Mouse (Mus musculus) kidney, postnatal 0 days (tissue): ENCODE measurements around the gene S1pr4. TPM values are rescaled to one million over a fixed set of nuclear protein-coding genes. Genes with fewer than 3 reads are reported as not detected.

Source experiments
- ATAC-seq: fragments of 200-750 bp; cut with Nextera tagmentation; replicated peaks from 2 replicates; pipeline ENCODE4 v1.8.0; 2017; ENCODE audit warnings: low read depth, moderate number of reproducible peaks, moderate TSS enrichment, moderate library complexity; ENCODE audit not compliant: low FRiP score
- DNase-seq: peaks from one replicate; pipeline ENCODE4 v3.0.0-alpha.2; 2016; ENCODE audit warnings: low spot score
- H3K27ac ChIP-seq: fragments of 300-500 bp; sonication (generic); 2 replicates; pipeline ENCODE4 v1.5.1; 2014; ENCODE audit warnings: mild to moderate bottlenecking
- H3K27me3 ChIP-seq: fragments of 300-500 bp; sonication (generic); 2 replicates; pipeline ENCODE4 v1.6.1; 2014; ENCODE audit warnings: low read length, mixed read lengths; ENCODE audit not compliant: insufficient read depth
- H3K36me3 ChIP-seq: fragments of 300-500 bp; sonication (generic); 2 replicates; pipeline ENCODE4 v1.6.1; 2014; ENCODE audit warnings: low read length, mixed read lengths; ENCODE audit not compliant: insufficient read depth
- H3K4me1 ChIP-seq: fragments of 300-500 bp; sonication (generic); replicated peaks from 2 replicates; pipeline ENCODE4 v1.6.1; 2014; ENCODE audit warnings: antibody characterized with exemption, low read length, mixed read lengths; ENCODE audit not compliant: insufficient read depth
- H3K4me2 ChIP-seq: fragments of 300-500 bp; sonication (generic); 2 replicates; pipeline ENCODE4 v1.6.1; 2014; ENCODE audit warnings: mild to moderate bottlenecking, low read length, moderate library complexity, mixed read lengths
- H3K4me3 ChIP-seq: fragments of 300-500 bp; sonication (generic); replicated peaks from 2 replicates; pipeline ENCODE4 v1.5.1; 2014; ENCODE audit warnings: low read depth, low read length
- H3K9ac ChIP-seq: fragments of 300-500 bp; sonication (generic); 2 replicates; pipeline ENCODE4 v1.6.1; 2014; ENCODE audit warnings: low read depth, low read length
- H3K9me3 ChIP-seq: fragments of 300-500 bp; sonication (generic); replicated peaks from 2 replicates; pipeline ENCODE4 v1.6.1; 2016; ENCODE audit warnings: low read length, inconsistent platforms, mixed read lengths
- CTCF ChIP-seq: IDR thresholded peaks from 2 replicates; pipeline ENCODE4 v1.5.1; 2016; ENCODE audit warnings: antibody characterized with exemption, low read depth, mild to moderate bottlenecking, moderate library complexity
- WGBS: fragments of 180-500 bp; shearing (Covaris S2); extraction: QIAGEN DNeasy Blood & Tissue Kit; methylation state at CpG from one replicate; pipeline ENCODE4 v1.1.7; 2014; 5-methylcytosine and 5-hydroxymethylcytosine counted together
- polyA plus RNA-seq: library from polyadenylated mRNA; unstranded; fragments of >200 nt; fragmentation: Nextera tagmentation; extraction: Ambion mirVana; gene quantifications from 2 replicates; pipeline ENCODE4 v1.2.1, GENCODE M21; 2015

S1pr4 gene
- polyA plus RNA-seq, 1 experiment from 2014 or later: 1.7 TPM

GRCm38 (mm10) chr10:81495616-81496263 is 4.2 kb downstream of the S1pr4 start:
- H3K4me3 ChIP-seq: peak overlapping the region; percentile 75
- peak overlapping the region; percentile 83 for H3K9ac ChIP-seq
- no peaks in the 10 kb centered on the region for H3K27me3 ChIP-seq
- no peaks in the 10 kb centered on the region for H3K9me3 ChIP-seq
- WGBS: 1% methylated on average over 39 of the region's 41 CpGs
- H3K4me1 ChIP-seq: peaks cover 10% of the 10 kb centered on the region; the same call in 1 of the 2 replicates
- TF ChIP-seq CTCF: no peak
- H3K27ac ChIP-seq: peak overlapping the region; percentile 61; the same call in 1 of the 2 replicates
- ATAC-seq: peak; percentile 14
- peak; percentile 46 for DNase-seq
- H3K4me2 ChIP-seq: peak overlapping the region; percentile 93
- H3K36me3 ChIP-seq: peaks cover 18% of the 10 kb centered on the region

GRCm38 (mm10) chr10:81495151-81495550 is 4.8 kb downstream of the S1pr4 start:
- peaks cover 23% of the 10 kb centered on the region for H3K36me3 ChIP-seq
- H3K9me3 ChIP-seq: no peaks in the 10 kb centered on the region
- peaks cover 10% of the 10 kb centered on the region; the same call in 1 of the 2 replicates for H3K4me1 ChIP-seq
- no peak for ATAC-seq
- no peaks in the 10 kb centered on the region for H3K27me3 ChIP-seq
- 66% methylated on average over 6 of the region's 6 CpGs for WGBS
- peak overlapping the region; percentile 83 for H3K9ac ChIP-seq
- DNase-seq: no peak
- H3K27ac ChIP-seq: no peak overlapping the region
- H3K4me3 ChIP-seq: peak overlapping the region; percentile 75
- no peak for TF ChIP-seq CTCF
- peak overlapping the region; percentile 93 for H3K4me2 ChIP-seq

- no peak for TF ChIP-seq CTCF
- Histone ChIP-seq H3K9ac (no peak overlapping the region), H3K27me3 (no peaks in the 10 kb centered on the region), H3K4me3 (no peak overlapping the region), H3K9me3 (no peaks in the 10 kb centered on the region), H3K4me1 (peaks cover 10% of the 10 kb centered on the region; the same call in 1 of the 2 replicates), H3K4me2 (peak overlapping the region; percentile 93; the same call in 1 of the 2 replicates), H3K27ac (no peak overlapping the region), H3K36me3 (peaks cover 30% of the 10 kb centered on the region)
- DNase-seq (no peak), ATAC-seq (no peak)
- WGBS: 73% methylated on average over 11 of the region's 11 CpGs
These were observed 5.5 kb downstream of the S1pr4 start for GRCm38 (mm10) chr10:81494260-81495041.

GRCm38 (mm10) chr10:81493601-81494220 is 6.2 kb downstream of the S1pr4 start:
- 70% methylated on average over 8 of the region's 8 CpGs for WGBS
- DNase-seq (no peak), ATAC-seq (no peak)
- H3K4me2 ChIP-seq: no peak overlapping the region
- no peaks in the 10 kb centered on the region for H3K9me3 ChIP-seq
- no peak overlapping the region for H3K4me3 ChIP-seq
- peak; percentile 52; the same call in 1 of the 2 replicates for TF ChIP-seq CTCF
- no peak overlapping the region for H3K27ac ChIP-seq
- peaks cover 37% of the 10 kb centered on the region for H3K36me3 ChIP-seq
- H3K9ac ChIP-seq: no peak overlapping the region
- H3K4me1 ChIP-seq: peaks cover 10% of the 10 kb centered on the region; the same call in 1 of the 2 replicates
- H3K27me3 ChIP-seq: no peaks in the 10 kb centered on the region

- H3K4me3 ChIP-seq: no peak overlapping the region
- H3K36me3 ChIP-seq: peaks cover 46% of the 10 kb centered on the region
- peaks cover 10% of the 10 kb centered on the region; the same call in 1 of the 2 replicates for H3K4me1 ChIP-seq
- TF ChIP-seq CTCF: no peak
- DNase-seq (no peak), ATAC-seq (no peak)
- WGBS: 92% methylated on average over 11 of the region's 11 CpGs
- H3K9me3 ChIP-seq: no peaks in the 10 kb centered on the region
- no peak overlapping the region for H3K4me2 ChIP-seq
- no peak overlapping the region for H3K27ac ChIP-seq
- H3K27me3 ChIP-seq: no peaks in the 10 kb centered on the region
- no peak overlapping the region for H3K9ac ChIP-seq
These were observed 7.2 kb downstream of the S1pr4 start for GRCm38 (mm10) chr10:81492606-81493240.

- Histone ChIP-seq H3K4me2 (no peak overlapping the region), H3K9ac (no peak overlapping the region), H3K9me3 (no peaks in the 10 kb centered on the region), H3K4me1 (peaks cover 10% of the 10 kb centered on the region; the same call in 1 of the 2 replicates), H3K27ac (no peak overlapping the region), H3K4me3 (no peak overlapping the region), H3K36me3 (peaks cover 53% of the 10 kb centered on the region), H3K27me3 (no peaks in the 10 kb centered on the region)
- DNase-seq (no peak), ATAC-seq (no peak)
- 90% methylated on average over 9 of the region's 9 CpGs for WGBS
- TF ChIP-seq CTCF: no peak
These were observed 8.9 kb downstream of the S1pr4 start for GRCm38 (mm10) chr10:81491018-81491417.
